Mouse (Mus musculus) central nervous system, embryonic 11.5 days (tissue): ENCODE results near the gene Stag1. TPM values are rescaled to one million over a fixed set of nuclear protein-coding genes. Genes with fewer than 3 reads are reported as not detected.

Experiments used
- polyA plus RNA-seq: library from polyadenylated mRNA; depleted of rRNA; stranded (reverse); fragments of >200 nt; gene quantifications from 2 replicates; pipeline ENCODE4 v1.2.3, GENCODE M21; 2012; rRNA removed

Gene Stag1
- 41.1 and 41.6 TPM in 2 replicates for polyA plus RNA-seq

DNA sequence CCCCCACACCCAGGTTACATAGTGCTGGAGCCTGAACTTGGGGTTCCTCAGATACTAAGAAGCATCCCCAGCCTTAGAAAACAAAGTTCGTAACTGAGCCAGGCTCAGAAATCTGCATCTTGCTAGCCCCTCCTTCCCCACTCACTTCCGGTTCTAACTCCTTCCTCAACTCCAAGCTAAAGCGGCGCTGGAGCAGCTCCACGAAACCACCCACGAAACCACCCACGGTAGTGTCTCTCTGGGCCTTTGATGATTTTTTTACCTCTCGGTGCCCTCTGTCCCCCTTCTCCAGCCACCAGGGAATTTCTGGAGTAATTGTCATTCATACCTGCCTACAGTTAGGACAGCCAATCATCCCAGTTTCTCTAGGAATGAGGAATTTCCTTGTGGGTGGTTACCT lies at the start of gene Stag1:
Stag1 (plus strand) TSS at position 253 of the 400 bp plus-strand sequence.

GRCm38 (mm10) chr9:100570626-100571233 lies 26.9 kb upstream of the Stag1 start, which contains the start of gene Slc35g2:
Slc35g2 (minus strand) TSS chr9:100571090.

Other genes with a start within 250 kb of the Stag1 start
- gene Il20rb, start 111.0 kb upstream of the Stag1 start, polyA plus RNA-seq: 3.6 and 3.8 TPM in 2 replicates
- 49.1 and 54.9 TPM in 2 replicates for gene Nck1, start 51.7 kb upstream of the Stag1 start, polyA plus RNA-seq
- gene Slc35g2, start 26.7 kb upstream of the Stag1 start, polyA plus RNA-seq: 2.8 and 3.4 TPM in 2 replicates